Mouse (Mus musculus) lung, adult 2 months (tissue): ENCODE measurements at regions not wholly inside any gene's neighbourhood (a gene's known extent, or its start where the extent isn't known, plus 50 kb on each side); places are given as distances from the start of the nearest gene placed in this dataset.

Source experiments
- CTCF ChIP-seq: fragments of 200-500 bp; IDR thresholded peaks from 2 replicates; pipeline ENCODE4 v1.5.1; 2011; ENCODE audit warnings: mild to moderate bottlenecking, low read length, control low read depth; ENCODE audit not compliant: insufficient read depth
- POLR2A ChIP-seq: fragments of 200-500 bp; IDR thresholded peaks from 2 replicates; pipeline ENCODE4 v1.6.1; 2011; ENCODE audit warnings: low read depth, mild to moderate bottlenecking, control low read depth, low read length, borderline replicate concordance; ENCODE audit errors: extremely low read depth

- TF ChIP-seq POLR2A (no peak), CTCF (no peak)
Observed at GRCm38 (mm10) chr10:98508515-98509143, 405.6 kb upstream of the Atp2b1 start.
